Mouse (Mus musculus): ENCODE measurements around the gene Ctdnep1. TPM values are rescaled to one million over a fixed set of nuclear protein-coding genes. Genes with fewer than 3 reads are reported as not detected.
A peak's percentile ranks its signal among the peaks of the same experiment; 100 is the strongest.
"Not testable (repeated sequence)": the region's sequence is repeated elsewhere in the genome, so short reads cannot be mapped to it uniquely, and the experiment has no call there.

Gene Ctdnep1
- polyA plus RNA-seq, 1 experiment from 2014 or later: 19.0 TPM

GRCm38 (mm10) chr11:70013408-70013807 is 32.5 kb downstream of the Ctdnep1 start:
- Histone ChIP-seq H3K9me3 (ENCODE audit: control insufficient read depth, low read length) (no peaks in the 10 kb centered on the region), H3K4me3 (replicated peaks; ENCODE audit: low read length) (no peak overlapping the region), H3K36me3 (ENCODE audit: control insufficient read depth, insufficient read depth) (peaks cover 27% of the 10 kb centered on the region), H3K27me3 (replicated peaks; ENCODE audit: control insufficient read depth, insufficient read depth, low read length) (no peaks in the 10 kb centered on the region), H3K9ac (replicated peaks; ENCODE audit: low read depth, low read length) (no peak overlapping the region), H3K4me2 (ENCODE audit: low read length) (no peak overlapping the region), H3K27ac (ENCODE audit: low read length) (no peak overlapping the region), H3K4me1 (replicated peaks; ENCODE audit: control insufficient read depth, insufficient read depth, low read length) (peaks cover 23% of the 10 kb centered on the region)
- 94% methylated on average over 3 of the region's 3 CpGs for WGBS
- ATAC-seq: no peak

DNA sequence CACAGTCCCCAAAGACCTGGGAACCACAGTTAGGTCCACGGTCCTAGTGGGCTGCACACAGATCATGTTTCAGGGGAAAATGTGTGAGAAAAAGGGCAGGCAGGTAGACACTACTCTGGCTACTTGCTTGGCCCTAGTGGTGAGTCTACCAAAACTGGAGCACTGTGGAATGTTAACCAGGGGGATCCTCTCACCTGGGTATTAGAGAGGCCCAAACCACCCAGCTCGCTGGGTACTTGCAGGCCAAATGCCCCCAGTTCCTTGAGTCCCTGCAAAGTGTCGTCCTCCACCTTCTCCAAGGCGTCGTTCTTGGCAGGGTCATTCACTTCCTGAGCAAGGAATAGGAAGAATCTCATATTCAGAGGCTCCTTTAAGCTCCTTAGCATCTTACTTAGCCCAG is 33.1 kb downstream of the Ctdnep1 start:
- Histone ChIP-seq H3K4me2 (ENCODE audit: low read length) (no peak overlapping the region), H3K4me3 (replicated peaks; ENCODE audit: low read length) (no peak overlapping the region), H3K36me3 (ENCODE audit: control insufficient read depth, insufficient read depth) (peaks cover 22% of the 10 kb centered on the region), H3K27me3 (replicated peaks; ENCODE audit: control insufficient read depth, insufficient read depth, low read length) (no peaks in the 10 kb centered on the region), H3K4me1 (replicated peaks; ENCODE audit: control insufficient read depth, insufficient read depth, low read length) (peaks cover 28% of the 10 kb centered on the region), H3K9me3 (ENCODE audit: control insufficient read depth, low read length) (no peaks in the 10 kb centered on the region), H3K9ac (replicated peaks; ENCODE audit: low read depth, low read length) (no peak overlapping the region), H3K27ac (ENCODE audit: low read length) (no peak overlapping the region)
- no peak for ATAC-seq
- 63% methylated on average over 5 of the region's 5 CpGs for WGBS

GRCm38 (mm10) chr11:70014880-70015558 is 34.1 kb downstream of the Ctdnep1 start, which contains the start of gene Acadvl:
TSS of gene Acadvl (minus strand) at chr11:70015411.
- H3K4me1 ChIP-seq (replicated peaks; ENCODE audit: control insufficient read depth, insufficient read depth, low read length): peaks cover 38% of the 10 kb centered on the region
- H3K36me3 ChIP-seq (ENCODE audit: control insufficient read depth, insufficient read depth): peaks cover 13% of the 10 kb centered on the region
- ATAC-seq: peak; percentile 82
- H3K4me2 ChIP-seq (ENCODE audit: low read length): peak within 1 kb of the TSS; percentile 80
- peak within 1 kb of the TSS; percentile 25; the same call in 1 of the 2 replicates for H3K27ac ChIP-seq (ENCODE audit: low read length)
- H3K9ac ChIP-seq (replicated peaks; ENCODE audit: low read depth, low read length): peak within 1 kb of the TSS; percentile 69
- H3K9me3 ChIP-seq (ENCODE audit: control insufficient read depth, low read length): no peaks in the 10 kb centered on the region
- under 1% methylated on average over 35 of the region's 35 CpGs for WGBS
- H3K27me3 ChIP-seq (replicated peaks; ENCODE audit: control insufficient read depth, insufficient read depth, low read length): no peaks in the 10 kb centered on the region
- H3K4me3 ChIP-seq (replicated peaks; ENCODE audit: low read length): peak within 1 kb of the TSS; percentile 67

DNA sequence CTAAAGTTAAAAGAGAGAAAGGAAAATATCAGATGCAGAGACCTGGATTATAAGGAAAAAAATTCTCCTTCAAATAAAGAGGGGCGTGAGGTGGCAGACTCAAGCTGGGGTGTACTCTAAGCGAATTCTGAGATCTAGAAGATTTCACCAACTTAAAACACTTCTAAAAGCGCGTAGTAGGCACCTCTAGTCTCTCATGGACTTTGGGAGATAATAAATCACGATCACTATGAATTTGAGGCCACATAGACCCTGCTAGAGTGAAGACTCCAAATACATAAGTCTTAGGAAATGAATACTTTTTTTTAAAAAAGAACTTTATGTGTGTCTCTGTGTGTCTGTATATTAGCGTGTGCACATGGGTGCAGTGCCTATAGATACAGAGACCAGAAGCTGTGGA is 34.7 kb downstream of the Ctdnep1 start:
- H3K27me3 ChIP-seq (replicated peaks; ENCODE audit: control insufficient read depth, insufficient read depth, low read length): no peaks in the 10 kb centered on the region
- H3K9ac ChIP-seq (replicated peaks; ENCODE audit: low read depth, low read length): no peak overlapping the region
- peak overlapping the region; percentile 80 for H3K4me2 ChIP-seq (ENCODE audit: low read length)
- no peak for ATAC-seq
- no peaks in the 10 kb centered on the region for H3K9me3 ChIP-seq (ENCODE audit: control insufficient read depth, low read length)
- peaks cover 45% of the 10 kb centered on the region for H3K4me1 ChIP-seq (replicated peaks; ENCODE audit: control insufficient read depth, insufficient read depth, low read length)
- peaks cover 11% of the 10 kb centered on the region for H3K36me3 ChIP-seq (ENCODE audit: control insufficient read depth, insufficient read depth)
- WGBS: 73% methylated on average over 6 of the region's 6 CpGs
- H3K27ac ChIP-seq (ENCODE audit: low read length): no peak overlapping the region
- H3K4me3 ChIP-seq (replicated peaks; ENCODE audit: low read length): no peak overlapping the region; the same call in 1 of the 2 replicates

GRCm38 (mm10) chr11:70016177-70016576 is 35.2 kb downstream of the Ctdnep1 start:
- 82% methylated on average over 2 of the region's 2 CpGs for WGBS
- H3K4me3 ChIP-seq (replicated peaks; ENCODE audit: low read length); ATAC-seq; H3K9me3 ChIP-seq (ENCODE audit: control insufficient read depth, low read length); H3K9ac ChIP-seq (replicated peaks; ENCODE audit: low read depth, low read length); H3K27ac ChIP-seq (ENCODE audit: low read length); H3K4me2 ChIP-seq (ENCODE audit: low read length); H3K36me3 ChIP-seq (ENCODE audit: control insufficient read depth, insufficient read depth); H3K27me3 ChIP-seq (replicated peaks; ENCODE audit: control insufficient read depth, insufficient read depth, low read length): not testable (repeated sequence)
- peaks cover 47% of the 10 kb centered on the region for H3K4me1 ChIP-seq (replicated peaks; ENCODE audit: control insufficient read depth, insufficient read depth, low read length)

DNA sequence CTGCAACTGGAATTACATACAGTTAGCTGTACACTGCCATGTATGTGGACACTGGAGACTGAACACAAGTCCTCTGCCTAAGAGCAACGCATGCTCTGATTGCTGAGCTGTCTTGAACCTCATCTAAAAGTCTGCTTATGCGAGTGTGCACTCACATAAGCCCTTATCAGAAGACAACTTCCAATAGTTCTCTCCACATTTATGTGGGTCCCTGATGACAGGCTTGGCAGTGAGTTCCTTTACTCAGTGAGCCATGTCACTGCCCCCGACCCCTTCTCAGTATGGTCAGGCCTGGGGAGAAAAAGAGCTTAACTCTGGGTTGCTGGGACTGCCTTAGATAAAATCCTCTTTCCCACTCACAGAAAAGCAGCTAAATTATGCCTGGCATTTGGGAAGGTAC is 35.7 kb downstream of the Ctdnep1 start, which contains the start of gene Dlg4:
Gene Dlg4 (plus strand): TSS at position 274 of the 400 bp plus-strand sequence.
- H3K4me3 ChIP-seq (replicated peaks; ENCODE audit: low read length): peak within 1 kb of the TSS; percentile 72
- peak within 1 kb of the TSS; percentile 83 for H3K4me2 ChIP-seq (ENCODE audit: low read length)
- no peaks in the 10 kb centered on the region for H3K27me3 ChIP-seq (replicated peaks; ENCODE audit: control insufficient read depth, insufficient read depth, low read length)
- ATAC-seq: no peak
- H3K4me1 ChIP-seq (replicated peaks; ENCODE audit: control insufficient read depth, insufficient read depth, low read length): peaks cover 47% of the 10 kb centered on the region
- no peaks in the 10 kb centered on the region for H3K9me3 ChIP-seq (ENCODE audit: control insufficient read depth, low read length)
- H3K36me3 ChIP-seq (ENCODE audit: control insufficient read depth, insufficient read depth): peaks cover 1% of the 10 kb centered on the region
- WGBS: 62% methylated on average over 3 of the region's 3 CpGs
- peak within 1 kb of the TSS; percentile 92 for H3K9ac ChIP-seq (replicated peaks; ENCODE audit: low read depth, low read length)
- H3K27ac ChIP-seq (ENCODE audit: low read length): peak within 1 kb of the TSS; percentile 95

- Histone ChIP-seq H3K9me3 (ENCODE audit: control insufficient read depth, low read length) (no peaks in the 10 kb centered on the region), H3K27me3 (replicated peaks; ENCODE audit: control insufficient read depth, insufficient read depth, low read length) (no peaks in the 10 kb centered on the region), H3K27ac (ENCODE audit: low read length) (peak overlapping the region; percentile 95; the same call in 1 of the 2 replicates), H3K4me2 (ENCODE audit: low read length) (peak overlapping the region; percentile 83), H3K4me3 (replicated peaks; ENCODE audit: low read length) (no peak overlapping the region; the same call in 1 of the 2 replicates), H3K36me3 (ENCODE audit: control insufficient read depth, insufficient read depth) (no peaks in the 10 kb centered on the region), H3K9ac (replicated peaks; ENCODE audit: low read depth, low read length) (peak overlapping the region; percentile 92), H3K4me1 (replicated peaks; ENCODE audit: control insufficient read depth, insufficient read depth, low read length) (peaks cover 52% of the 10 kb centered on the region)
- 33% methylated on average over 7 of the region's 7 CpGs for WGBS
- no peak for ATAC-seq
These were observed 36.3 kb downstream of the Ctdnep1 start for GRCm38 (mm10) chr11:70017199-70017767.

DNA sequence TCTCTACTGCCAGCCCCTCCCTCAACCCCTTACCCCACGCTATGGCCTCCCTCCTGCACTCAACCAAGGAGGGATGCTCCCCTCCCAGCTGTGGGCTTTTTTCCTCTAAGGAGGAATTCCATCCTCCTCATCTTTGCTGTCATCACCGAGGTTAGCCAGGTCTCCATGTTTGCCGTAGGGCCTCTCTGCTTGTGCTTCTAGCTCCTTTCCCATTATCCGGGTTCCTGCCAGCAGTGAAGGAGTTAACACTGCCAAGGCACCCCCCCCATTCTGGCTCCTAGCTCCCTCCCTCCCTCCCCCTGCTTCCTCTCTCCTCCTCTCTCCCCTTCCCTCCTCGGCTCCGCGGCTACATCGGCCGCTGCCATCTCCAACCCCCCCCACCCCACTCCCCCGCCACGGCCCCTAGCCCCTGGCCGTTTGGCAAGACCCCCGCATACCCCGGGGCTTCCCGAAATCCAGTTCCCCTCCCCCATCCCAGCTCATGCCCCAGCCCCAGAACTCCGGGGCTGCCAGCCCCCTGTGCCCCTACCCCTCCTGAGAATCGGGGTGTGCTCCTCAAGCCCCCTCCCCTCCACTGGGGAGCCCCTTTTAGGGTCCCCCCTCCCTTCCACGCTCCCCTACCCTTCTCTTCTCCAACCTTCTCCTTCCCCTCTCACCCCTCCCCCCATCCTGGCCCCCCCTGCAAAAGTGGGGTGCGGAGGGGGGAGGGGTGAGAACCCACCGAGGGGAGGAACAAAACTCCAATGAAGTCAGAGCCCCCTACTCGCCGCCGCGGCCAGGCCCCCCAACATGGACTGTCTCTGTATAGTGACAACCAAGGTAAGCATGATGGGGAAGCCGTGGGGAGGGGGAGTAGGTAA is 37.4 kb downstream of the Ctdnep1 start:
- Histone ChIP-seq H3K9me3 (ENCODE audit: control insufficient read depth, low read length) (no peaks in the 10 kb centered on the region), H3K4me3 (replicated peaks; ENCODE audit: low read length) (peak overlapping the region; percentile 72), H3K27ac (ENCODE audit: low read length) (peak overlapping the region; percentile 95), H3K4me2 (ENCODE audit: low read length) (peak overlapping the region; percentile 83), H3K36me3 (ENCODE audit: control insufficient read depth, insufficient read depth) (no peaks in the 10 kb centered on the region), H3K9ac (replicated peaks; ENCODE audit: low read depth, low read length) (peak overlapping the region; percentile 92), H3K27me3 (replicated peaks; ENCODE audit: control insufficient read depth, insufficient read depth, low read length) (no peaks in the 10 kb centered on the region), H3K4me1 (replicated peaks; ENCODE audit: control insufficient read depth, insufficient read depth, low read length) (peaks cover 63% of the 10 kb centered on the region)
- no peak for ATAC-seq
- under 1% methylated on average over 22 of the region's 25 CpGs for WGBS

- no peaks in the 10 kb centered on the region for H3K27me3 ChIP-seq (replicated peaks; ENCODE audit: control insufficient read depth, insufficient read depth, low read length)
- peak overlapping the region; percentile 72 for H3K4me3 ChIP-seq (replicated peaks; ENCODE audit: low read length)
- H3K4me2 ChIP-seq (ENCODE audit: low read length): peak overlapping the region; percentile 83
- ATAC-seq: no peak
- H3K36me3 ChIP-seq (ENCODE audit: control insufficient read depth, insufficient read depth): no peaks in the 10 kb centered on the region
- H3K9ac ChIP-seq (replicated peaks; ENCODE audit: low read depth, low read length): peak overlapping the region; percentile 92
- H3K4me1 ChIP-seq (replicated peaks; ENCODE audit: control insufficient read depth, insufficient read depth, low read length): peaks cover 71% of the 10 kb centered on the region
- H3K27ac ChIP-seq (ENCODE audit: low read length): peak overlapping the region; percentile 95
- no peaks in the 10 kb centered on the region for H3K9me3 ChIP-seq (ENCODE audit: control insufficient read depth, low read length)
- WGBS: 0% methylated on average over 1 of the region's 2 CpGs
These were observed 38.6 kb downstream of the Ctdnep1 start for GRCm38 (mm10) chr11:70019495-70020021.
